Mouse (Mus musculus): ENCODE measurements around the gene Kifc3. TPM values are rescaled to one million over a fixed set of nuclear protein-coding genes. Genes with fewer than 3 reads are reported as not detected.

Gene Kifc3
- polyA plus RNA-seq, 1 experiment, result 64.7 TPM

DNA sequence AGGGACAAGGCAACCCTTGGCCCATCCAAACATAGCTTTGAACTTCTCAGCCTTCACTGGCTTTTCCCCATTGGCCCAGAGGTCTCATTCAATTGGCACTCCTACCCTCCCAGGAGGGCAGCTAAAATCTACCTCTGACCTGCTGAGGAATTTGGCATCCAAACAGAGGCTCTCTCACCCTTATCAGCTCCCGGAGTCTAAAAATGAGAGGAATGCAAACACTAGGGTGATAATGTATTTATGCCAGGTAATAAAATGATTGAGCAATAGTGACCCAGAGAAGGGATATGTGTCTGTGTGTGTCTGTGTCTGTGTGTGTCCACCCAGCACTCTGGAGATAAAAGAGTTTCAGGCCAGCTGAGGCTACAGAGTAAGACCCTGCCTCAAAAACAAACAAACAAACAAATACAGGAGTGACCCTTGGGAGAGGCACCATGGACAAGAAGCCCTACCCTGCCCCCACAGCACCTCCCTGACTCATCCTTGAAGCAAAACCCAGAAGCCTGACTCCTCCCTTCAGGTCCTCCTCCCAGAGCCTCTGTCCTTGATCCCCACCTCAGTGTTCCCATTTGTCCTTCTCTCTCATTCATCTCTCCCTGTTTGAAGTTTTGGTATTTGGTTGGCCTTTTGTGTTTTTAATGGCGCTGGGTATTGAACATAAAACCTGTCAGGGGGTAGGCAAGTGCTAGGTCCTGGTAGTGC, 56.4 kb downstream of the Kifc3 start:
- 52% methylated on average over 2 of the region's 2 CpGs for WGBS
- Histone ChIP-seq H3K36me3 (ENCODE audit: control insufficient read depth, insufficient read depth, low read length) (no peaks in the 10 kb centered on the region), H3K4me3 (ENCODE audit: low read depth, low read length) (no peak overlapping the region), H3K27ac (ENCODE audit: insufficient read depth, low read depth, low read length) (no peak overlapping the region), H3K4me1 (ENCODE audit: control insufficient read depth, insufficient read depth, insufficient read length, low read length) (peaks cover 42% of the 10 kb centered on the region), H3K27me3 (ENCODE audit: control insufficient read depth, insufficient read depth, low read length) (no peaks in the 10 kb centered on the region)
- TF ChIP-seq CTCF (IDR thresholded peaks at IDR 0.05; ENCODE audit: extremely low read depth, insufficient read length, insufficient replicate concordance, low read depth, low read length), result no peak

DNA sequence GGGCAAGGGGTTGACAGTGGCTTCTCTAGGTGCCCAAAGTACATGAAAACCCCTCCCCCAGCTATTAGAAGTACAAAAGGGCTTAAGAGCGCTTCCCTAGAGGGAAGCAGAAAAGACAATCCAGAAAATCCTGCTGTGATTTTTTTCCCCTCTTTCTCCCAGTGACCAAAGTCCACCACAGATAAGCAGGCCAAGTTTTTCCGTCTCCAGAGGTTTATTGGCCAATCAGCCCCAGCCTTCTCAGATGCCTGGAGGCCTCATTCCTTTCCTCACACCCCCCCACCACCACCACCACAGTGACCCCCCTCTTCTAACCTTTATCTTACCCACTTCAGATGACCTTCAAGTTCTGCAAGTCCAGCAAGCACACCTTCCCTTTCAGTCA, 58.0 kb downstream of the Kifc3 start:
- Histone ChIP-seq H3K27me3 (ENCODE audit: control insufficient read depth, insufficient read depth, low read length) (no peaks in the 10 kb centered on the region), H3K4me3 (ENCODE audit: low read depth, low read length) (no peak overlapping the region), H3K36me3 (ENCODE audit: control insufficient read depth, insufficient read depth, low read length) (no peaks in the 10 kb centered on the region), H3K27ac (ENCODE audit: insufficient read depth, low read depth, low read length) (peak overlapping the region; percentile 92), H3K4me1 (ENCODE audit: control insufficient read depth, insufficient read depth, insufficient read length, low read length) (peaks cover 43% of the 10 kb centered on the region)
- 19% methylated on average over 2 of the region's 2 CpGs for WGBS
- TF ChIP-seq CTCF (IDR thresholded peaks at IDR 0.05; ENCODE audit: extremely low read depth, insufficient read length, insufficient replicate concordance, low read depth, low read length) (no peak), POLR2A (IDR thresholded peaks at IDR 0.05; ENCODE audit: low read depth, low read length) (no peak)

DNA sequence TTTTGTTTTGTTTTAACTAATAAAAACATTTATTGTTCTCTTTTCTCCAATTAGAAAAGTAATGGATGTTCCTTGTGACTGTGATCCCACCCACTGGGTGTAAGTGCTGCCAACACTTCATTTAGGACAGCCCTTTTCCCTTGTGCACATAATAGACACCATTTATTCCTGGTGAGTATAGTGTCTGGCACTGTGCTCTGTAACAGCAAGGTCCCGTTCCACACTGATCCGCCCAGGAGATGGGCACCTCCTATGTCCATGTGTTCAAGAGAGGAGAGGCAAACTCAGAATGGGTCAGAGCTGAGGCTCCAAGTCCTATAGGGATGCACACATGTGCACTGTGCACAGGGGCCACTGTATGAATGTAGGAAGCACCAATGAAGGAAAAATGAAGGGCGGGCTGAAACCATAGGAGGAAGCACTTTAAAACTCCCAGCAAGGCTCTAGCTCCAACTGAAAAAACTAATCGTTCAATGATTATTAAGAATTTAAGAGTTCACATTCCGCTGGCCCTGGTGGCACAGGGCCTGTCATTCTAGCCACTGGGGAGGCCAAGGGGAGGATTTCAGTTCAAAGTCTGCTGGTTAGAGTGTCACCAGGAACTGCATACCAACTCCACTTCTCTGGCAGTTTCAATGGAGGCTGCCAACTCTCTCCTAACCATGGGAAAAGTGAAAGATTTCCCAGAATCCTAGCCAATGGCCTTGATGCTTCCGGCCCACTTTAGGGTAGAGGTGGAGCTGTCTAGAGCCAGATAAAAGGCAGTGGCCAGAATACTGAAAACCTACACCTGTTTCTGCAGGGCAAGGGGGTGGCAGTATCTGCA, 58.6 kb downstream of the Kifc3 start:
- Histone ChIP-seq H3K4me1 (ENCODE audit: control insufficient read depth, insufficient read depth, insufficient read length, low read length) (peaks cover 43% of the 10 kb centered on the region), H3K4me3 (ENCODE audit: low read depth, low read length) (no peak overlapping the region), H3K27ac (ENCODE audit: insufficient read depth, low read depth, low read length) (peak overlapping the region; percentile 92), H3K27me3 (ENCODE audit: control insufficient read depth, insufficient read depth, low read length) (no peaks in the 10 kb centered on the region), H3K36me3 (ENCODE audit: control insufficient read depth, insufficient read depth, low read length) (no peaks in the 10 kb centered on the region)
- TF ChIP-seq POLR2A (IDR thresholded peaks at IDR 0.05; ENCODE audit: low read depth, low read length) (no peak), CTCF (IDR thresholded peaks at IDR 0.05; ENCODE audit: extremely low read depth, insufficient read length, insufficient replicate concordance, low read depth, low read length) (no peak)
- WGBS, result 30% methylated on average over 6 of the region's 6 CpGs

DNA sequence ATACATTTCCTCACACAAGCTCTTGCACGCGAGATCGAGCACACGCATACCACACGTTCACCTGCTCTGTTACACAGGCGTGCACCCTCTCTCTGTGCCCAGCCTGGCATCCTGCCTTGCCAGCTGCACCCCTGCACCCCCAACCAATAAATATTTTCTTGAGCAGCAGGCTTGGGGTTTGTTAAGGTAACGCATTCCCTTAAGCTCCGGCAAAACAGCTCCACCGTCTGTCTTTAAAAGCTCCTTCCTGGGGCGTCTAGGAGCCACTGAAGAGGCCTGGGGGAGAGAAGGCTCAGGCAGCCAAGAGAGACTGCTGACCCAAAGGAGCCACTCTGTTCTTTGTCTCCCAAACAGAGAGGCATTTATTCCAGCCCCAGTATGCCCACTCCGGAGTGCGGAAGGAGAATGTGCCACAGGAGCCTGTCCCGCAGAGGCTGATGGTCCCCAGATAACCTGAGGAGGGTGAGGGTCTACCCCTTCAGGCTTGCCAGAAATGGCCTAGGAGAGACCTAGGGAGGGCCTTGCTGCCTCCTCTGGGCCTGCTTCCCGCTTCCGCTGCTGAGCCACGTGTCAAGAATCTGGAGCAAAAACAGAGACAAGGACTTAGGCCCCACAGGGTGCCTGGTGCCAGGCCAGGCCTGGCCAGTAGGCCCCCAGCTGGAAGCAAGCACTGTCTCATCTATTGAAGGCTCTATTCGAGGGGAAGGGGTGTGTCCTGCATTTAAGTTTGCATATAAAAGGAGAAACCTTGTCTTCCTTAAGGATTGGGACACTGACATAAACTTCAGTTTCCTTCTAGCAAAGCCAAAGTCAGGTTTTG, 59.4 kb downstream of the Kifc3 start:
- WGBS, result 21% methylated on average over 17 of the region's 17 CpGs
- peaks cover 45% of the 10 kb centered on the region for H3K4me1 ChIP-seq (ENCODE audit: control insufficient read depth, insufficient read depth, insufficient read length, low read length)
- 0 out of 2 replicates have a peak overlapping the region, but pooled peaks have one; percentile 57 for H3K4me3 ChIP-seq (ENCODE audit: low read depth, low read length)
- no peaks in the 10 kb centered on the region for H3K27me3 ChIP-seq (ENCODE audit: control insufficient read depth, insufficient read depth, low read length)
- H3K27ac ChIP-seq (ENCODE audit: insufficient read depth, low read depth, low read length), result peak overlapping the region; percentile 60
- H3K36me3 ChIP-seq (ENCODE audit: control insufficient read depth, insufficient read depth, low read length), result no peaks in the 10 kb centered on the region
- TF ChIP-seq POLR2A (IDR thresholded peaks at IDR 0.05; ENCODE audit: low read depth, low read length), result no peak
- no peak for TF ChIP-seq CTCF (IDR thresholded peaks at IDR 0.05; ENCODE audit: extremely low read depth, insufficient read length, insufficient replicate concordance, low read depth, low read length)

DNA sequence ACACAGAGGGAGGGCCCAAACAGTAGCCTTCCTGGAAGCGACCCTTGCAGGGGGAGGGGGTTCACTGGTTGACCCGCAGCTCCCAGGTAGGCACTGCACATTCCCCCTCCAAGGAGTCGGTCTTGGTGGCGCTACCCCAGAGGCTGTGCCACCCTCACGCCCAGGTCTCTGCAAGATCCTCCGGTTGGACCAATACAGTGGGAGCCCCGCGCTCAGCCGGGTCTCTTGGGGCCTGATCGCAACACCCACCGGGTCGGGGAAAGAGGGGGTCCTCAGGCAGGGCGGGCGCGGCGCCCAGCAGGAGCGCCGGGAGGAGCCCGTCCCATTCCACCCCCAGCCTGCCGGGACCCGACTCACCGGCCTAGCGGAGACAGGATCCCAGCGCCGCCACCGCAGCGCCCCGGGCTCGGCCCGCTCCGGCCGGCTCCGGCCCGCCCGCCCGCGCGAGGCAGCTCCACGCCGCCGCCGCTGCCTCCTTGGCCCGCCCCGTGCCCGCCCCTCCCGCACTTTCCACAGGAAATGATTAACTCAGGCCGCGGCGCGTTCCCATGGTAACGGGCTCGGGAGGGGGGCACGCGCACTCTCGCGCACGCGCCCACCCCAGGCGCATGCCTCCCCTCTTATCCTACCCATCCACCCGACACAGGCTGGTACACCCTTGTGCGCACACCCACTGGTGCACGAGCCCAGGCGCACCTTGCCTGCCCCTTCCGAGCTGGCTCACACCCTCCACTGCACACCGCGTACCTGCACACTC, 60.4 kb downstream of the Kifc3 start:
- TF ChIP-seq CTCF (IDR thresholded peaks at IDR 0.05; ENCODE audit: extremely low read depth, insufficient read length, insufficient replicate concordance, low read depth, low read length), result no peak
- no peak for TF ChIP-seq POLR2A (IDR thresholded peaks at IDR 0.05; ENCODE audit: low read depth, low read length)

DNA sequence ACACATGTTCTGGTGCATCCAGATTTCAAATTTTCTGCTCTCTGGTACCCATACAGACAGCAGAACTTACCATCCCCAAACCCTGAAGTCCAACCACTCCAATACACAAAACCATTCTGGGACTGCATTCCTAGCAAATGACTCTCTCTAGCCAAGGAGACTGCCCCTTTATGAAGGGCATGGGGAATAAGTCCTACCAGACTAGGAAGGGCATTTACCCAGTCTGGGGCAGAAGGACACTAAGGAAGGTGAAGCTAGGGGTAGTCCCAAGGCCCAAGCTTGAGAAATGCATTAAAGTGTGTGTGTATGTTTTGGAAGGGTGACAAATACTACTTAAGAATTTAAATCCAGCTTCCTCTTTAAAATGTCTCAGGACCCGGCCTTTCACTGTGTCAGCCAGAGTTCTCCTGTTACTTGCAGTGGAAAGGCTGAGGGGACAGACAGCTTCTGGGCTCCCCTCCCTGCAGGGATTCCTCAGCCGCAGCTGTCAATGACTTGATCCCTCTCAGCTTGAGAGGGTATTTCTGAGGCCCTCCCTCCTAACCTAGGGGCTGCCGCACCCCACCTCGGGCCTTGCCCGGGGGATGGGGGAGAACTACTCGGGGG, 61.0 kb downstream of the Kifc3 start:
- Histone ChIP-seq H3K27ac (ENCODE audit: insufficient read depth, low read depth, low read length) (no peak overlapping the region), H3K4me3 (ENCODE audit: low read depth, low read length) (peak overlapping the region; percentile 57), H3K27me3 (ENCODE audit: control insufficient read depth, insufficient read depth, low read length) (no peaks in the 10 kb centered on the region), H3K4me1 (ENCODE audit: control insufficient read depth, insufficient read depth, insufficient read length, low read length) (peaks cover 54% of the 10 kb centered on the region), H3K36me3 (ENCODE audit: control insufficient read depth, insufficient read depth, low read length) (no peaks in the 10 kb centered on the region)
- 2% methylated on average over 6 of the region's 6 CpGs for WGBS
- TF ChIP-seq POLR2A (IDR thresholded peaks at IDR 0.05; ENCODE audit: low read depth, low read length) (no peak), CTCF (IDR thresholded peaks at IDR 0.05; ENCODE audit: extremely low read depth, insufficient read length, insufficient replicate concordance, low read depth, low read length) (no peak)

More for the DNA sequence above, 60.4 kb downstream of the Kifc3 start:
- WGBS, result 2% methylated on average over 66 of the region's 66 CpGs
- peak overlapping the region; percentile 57 for H3K4me3 ChIP-seq (ENCODE audit: low read depth, low read length)
- H3K36me3 ChIP-seq (ENCODE audit: control insufficient read depth, insufficient read depth, low read length), result no peaks in the 10 kb centered on the region
- no peaks in the 10 kb centered on the region for H3K27me3 ChIP-seq (ENCODE audit: control insufficient read depth, insufficient read depth, low read length)
- peak overlapping the region; percentile 4; the same call in 1 of the 2 replicates for H3K27ac ChIP-seq (ENCODE audit: insufficient read depth, low read depth, low read length)
- H3K4me1 ChIP-seq (ENCODE audit: control insufficient read depth, insufficient read depth, insufficient read length, low read length), result peaks cover 51% of the 10 kb centered on the region

All from small intestine, adult 2 months (tissue).